Mouse (Mus musculus): ENCODE measurements around the gene Oxnad1. TPM values are rescaled to one million over a fixed set of nuclear protein-coding genes. Genes with fewer than 3 reads are reported as not detected.
"Not testable (repeated sequence)": the region's sequence is repeated elsewhere in the genome, so short reads cannot be mapped to it uniquely, and the experiment has no call there.

Gene Oxnad1
- polyA plus RNA-seq, 1 experiment from 2014 or later = 27.2 TPM

DNA sequence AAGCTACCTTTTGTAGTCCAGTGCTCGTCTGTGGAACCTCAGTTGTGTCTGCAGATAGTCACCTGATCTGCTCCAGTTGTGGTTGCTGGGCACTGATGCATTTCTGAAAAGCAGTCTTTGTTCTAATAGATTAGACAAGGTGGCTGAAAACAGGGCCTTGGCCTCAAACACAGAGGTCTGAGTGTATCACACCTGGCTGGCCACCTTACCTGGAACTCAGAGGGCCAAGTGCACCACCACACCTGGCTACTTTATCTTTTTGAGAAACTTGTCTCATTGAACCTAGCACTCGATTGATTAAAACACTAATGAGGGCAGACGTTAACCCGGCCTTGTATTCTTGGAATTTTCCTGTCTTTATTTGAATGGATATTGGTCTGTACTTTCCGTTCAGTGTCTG is 10.5 kb downstream of the Oxnad1 start:
- no peaks in the 10 kb centered on the region for H3K27me3 ChIP-seq (replicated peaks; ENCODE audit: control insufficient read depth, insufficient read depth, low read length)
- no peak for DNase-seq (ENCODE audit: low spot score)
- no peak overlapping the region for H3K9ac ChIP-seq (ENCODE audit: low read depth, low read length)
- peaks cover 54% of the 10 kb centered on the region for H3K36me3 ChIP-seq (ENCODE audit: control insufficient read depth, insufficient read depth, low read length)
- H3K9me3 ChIP-seq (ENCODE audit: control insufficient read depth, low read length) = no peaks in the 10 kb centered on the region
- no peak overlapping the region for H3K27ac ChIP-seq (ENCODE audit: low read depth, low read length)
- no peak overlapping the region for H3K4me2 ChIP-seq
- 0 out of 2 replicates have a peak, but pooled peaks cover 3% of the 10 kb centered on the region for H3K4me1 ChIP-seq (replicated peaks; ENCODE audit: control insufficient read depth, insufficient read depth, low read length)
- ATAC-seq (replicated peaks; ENCODE audit: low FRiP score) = no peak
- WGBS = 88% methylated on average over 5 of the region's 5 CpGs
- H3K4me3 ChIP-seq (ENCODE audit: low read depth, low read length) = no peak overlapping the region

DNA sequence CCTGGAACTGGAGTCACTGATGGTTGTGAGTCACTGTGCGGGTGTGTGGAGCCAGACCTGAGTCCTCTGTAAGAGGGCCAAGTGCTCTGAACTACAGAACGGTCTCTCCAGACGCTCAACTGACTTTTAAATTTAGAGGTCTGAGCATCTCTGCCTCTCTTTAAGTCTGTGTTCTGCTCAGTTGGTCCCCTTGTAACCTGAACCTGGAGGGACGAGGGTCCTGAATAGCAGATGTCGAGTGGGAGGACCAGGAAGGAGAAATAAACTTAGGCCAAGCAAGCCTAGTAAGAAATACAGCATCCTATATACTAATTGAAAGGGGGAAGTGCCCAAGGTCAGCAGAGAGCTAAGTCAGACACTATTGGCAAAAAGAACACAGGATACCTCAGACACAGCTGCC is 11.6 kb downstream of the Oxnad1 start:
- Histone ChIP-seq H3K4me3 (ENCODE audit: low read depth, low read length) (no peak overlapping the region), H3K36me3 (ENCODE audit: control insufficient read depth, insufficient read depth, low read length) (peaks cover 55% of the 10 kb centered on the region), H3K27ac (ENCODE audit: low read depth, low read length) (no peak overlapping the region), H3K27me3 (replicated peaks; ENCODE audit: control insufficient read depth, insufficient read depth, low read length) (no peaks in the 10 kb centered on the region), H3K9me3 (ENCODE audit: control insufficient read depth, low read length) (no peaks in the 10 kb centered on the region), H3K4me1 (replicated peaks; ENCODE audit: control insufficient read depth, insufficient read depth, low read length) (0 out of 2 replicates have a peak, but pooled peaks cover 3% of the 10 kb centered on the region), H3K4me2 (no peak overlapping the region), H3K9ac (ENCODE audit: low read depth, low read length) (no peak overlapping the region)
- 89% methylated on average over 5 of the region's 5 CpGs for WGBS
- DNase-seq (ENCODE audit: low spot score) = no peak
- no peak for ATAC-seq (replicated peaks; ENCODE audit: low FRiP score)

DNA sequence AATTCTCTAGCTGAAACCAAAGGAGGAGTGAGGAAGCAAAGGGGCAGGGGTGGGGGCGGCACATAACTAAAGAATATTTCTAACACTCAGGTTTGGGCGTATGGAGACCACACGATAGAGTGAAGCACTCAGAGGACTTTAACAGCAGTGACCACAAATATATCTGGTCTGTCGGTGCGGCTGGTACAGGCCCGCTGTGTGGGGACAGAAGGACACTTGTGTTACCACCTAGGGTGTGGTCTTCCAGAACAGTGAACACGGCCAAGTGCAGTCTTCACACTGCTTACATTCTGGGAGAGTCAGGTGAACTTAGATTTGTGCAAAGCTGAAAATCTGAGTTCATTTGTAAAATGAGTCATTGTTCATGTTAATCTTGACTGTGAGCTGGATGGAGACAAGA is 12.5 kb downstream of the Oxnad1 start:
- ATAC-seq (replicated peaks; ENCODE audit: low FRiP score) = no peak
- no peaks in the 10 kb centered on the region for H3K27me3 ChIP-seq (replicated peaks; ENCODE audit: control insufficient read depth, insufficient read depth, low read length)
- peaks cover 55% of the 10 kb centered on the region for H3K36me3 ChIP-seq (ENCODE audit: control insufficient read depth, insufficient read depth, low read length)
- no peak for DNase-seq (ENCODE audit: low spot score)
- no peaks in the 10 kb centered on the region for H3K9me3 ChIP-seq (ENCODE audit: control insufficient read depth, low read length)
- no peak overlapping the region for H3K27ac ChIP-seq (ENCODE audit: low read depth, low read length)
- no peak overlapping the region for H3K9ac ChIP-seq (ENCODE audit: low read depth, low read length)
- no peak overlapping the region for H3K4me2 ChIP-seq
- 91% methylated on average over 7 of the region's 7 CpGs for WGBS
- H3K4me3 ChIP-seq (ENCODE audit: low read depth, low read length) = no peak overlapping the region
- H3K4me1 ChIP-seq (replicated peaks; ENCODE audit: control insufficient read depth, insufficient read depth, low read length) = 0 out of 2 replicates have a peak, but pooled peaks cover 3% of the 10 kb centered on the region

DNA sequence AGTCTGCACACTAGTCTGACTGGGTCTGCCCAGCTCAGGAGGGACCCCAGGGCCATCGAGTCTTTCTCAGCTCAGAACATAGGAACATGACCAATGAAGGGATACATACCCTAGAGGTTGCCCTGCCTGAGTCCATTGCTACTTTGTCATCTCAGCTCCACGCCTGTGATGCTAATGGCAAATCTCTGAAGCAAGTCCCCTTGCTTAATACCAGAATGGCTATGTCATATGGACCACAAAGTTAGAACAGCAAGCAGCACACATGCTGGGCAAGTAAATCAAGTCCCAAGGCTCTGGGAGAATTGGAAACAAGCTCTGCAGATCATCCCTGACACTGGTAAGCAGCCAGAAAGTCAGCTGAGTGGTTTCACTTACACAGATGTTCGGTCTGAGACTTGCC is 13.8 kb downstream of the Oxnad1 start:
- Histone ChIP-seq H3K27ac (ENCODE audit: low read depth, low read length) (no peak overlapping the region), H3K9me3 (ENCODE audit: control insufficient read depth, low read length) (no peaks in the 10 kb centered on the region), H3K4me1 (replicated peaks; ENCODE audit: control insufficient read depth, insufficient read depth, low read length) (no peaks in the 10 kb centered on the region), H3K36me3 (ENCODE audit: control insufficient read depth, insufficient read depth, low read length) (peaks cover 51% of the 10 kb centered on the region), H3K4me2 (no peak overlapping the region), H3K9ac (ENCODE audit: low read depth, low read length) (no peak overlapping the region), H3K4me3 (ENCODE audit: low read depth, low read length) (no peak overlapping the region), H3K27me3 (replicated peaks; ENCODE audit: control insufficient read depth, insufficient read depth, low read length) (no peaks in the 10 kb centered on the region)
- ATAC-seq (replicated peaks; ENCODE audit: low FRiP score) (no peak), DNase-seq (ENCODE audit: low spot score) (no peak)
- 87% methylated on average over 3 of the region's 3 CpGs for WGBS

DNA sequence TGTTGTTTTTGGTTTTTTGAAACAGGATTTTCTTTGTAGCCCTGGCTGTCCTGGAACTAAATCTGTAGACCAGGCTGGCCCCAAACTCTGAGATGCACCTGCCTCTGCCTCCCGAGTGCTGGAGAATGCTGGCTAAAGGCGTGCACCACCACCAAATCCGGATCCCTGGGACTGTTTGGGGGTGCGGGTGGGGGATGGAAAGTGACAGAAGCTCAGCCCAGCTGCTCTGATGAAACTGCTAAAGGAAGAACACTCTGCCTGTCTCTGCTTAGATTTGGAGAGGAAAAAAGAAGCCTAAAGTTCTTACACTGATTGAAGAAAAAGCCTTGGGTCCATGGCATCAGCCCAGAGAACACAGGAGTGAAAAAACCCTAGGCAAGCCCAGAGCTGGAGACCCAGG is 18.4 kb downstream of the Oxnad1 start:
- no peak for ATAC-seq (replicated peaks; ENCODE audit: low FRiP score)
- Histone ChIP-seq H3K9me3 (ENCODE audit: control insufficient read depth, low read length) (no peaks in the 10 kb centered on the region), H3K27me3 (replicated peaks; ENCODE audit: control insufficient read depth, insufficient read depth, low read length) (no peaks in the 10 kb centered on the region), H3K4me3 (ENCODE audit: low read depth, low read length) (no peak overlapping the region), H3K36me3 (ENCODE audit: control insufficient read depth, insufficient read depth, low read length) (peaks cover 28% of the 10 kb centered on the region), H3K27ac (ENCODE audit: low read depth, low read length) (no peak overlapping the region), H3K4me1 (replicated peaks; ENCODE audit: control insufficient read depth, insufficient read depth, low read length) (0 out of 2 replicates have a peak, but pooled peaks cover 2% of the 10 kb centered on the region), H3K4me2 (no peak overlapping the region), H3K9ac (ENCODE audit: low read depth, low read length) (no peak overlapping the region)
- WGBS = 78% methylated on average over 4 of the region's 4 CpGs
- DNase-seq (ENCODE audit: low spot score) = no peak

DNA sequence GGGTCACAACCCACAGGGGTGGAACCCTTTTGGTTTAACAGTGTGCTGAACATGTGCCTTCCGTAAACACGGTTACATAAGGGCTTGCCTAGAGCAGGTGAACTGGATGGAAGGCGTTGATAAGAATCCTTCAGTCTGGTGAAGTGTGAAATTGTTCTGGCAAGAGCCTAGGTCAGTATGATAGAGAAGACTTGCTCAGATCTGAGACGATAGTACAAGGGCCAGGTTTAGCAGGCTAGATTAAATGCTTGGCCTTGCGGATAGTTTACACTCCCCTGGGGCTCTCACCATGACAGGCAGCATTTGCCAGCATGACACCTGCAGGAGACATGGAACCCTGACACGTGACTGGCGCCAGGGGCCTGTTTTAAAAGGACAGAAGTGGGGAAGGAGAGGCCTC is 20.5 kb downstream of the Oxnad1 start:
- Histone ChIP-seq H3K36me3 (ENCODE audit: control insufficient read depth, insufficient read depth, low read length) (peaks cover 9% of the 10 kb centered on the region; the same call in 1 of the 2 replicates), H3K9ac (ENCODE audit: low read depth, low read length) (no peak overlapping the region), H3K9me3 (ENCODE audit: control insufficient read depth, low read length) (no peaks in the 10 kb centered on the region), H3K4me1 (replicated peaks; ENCODE audit: control insufficient read depth, insufficient read depth, low read length) (0 out of 2 replicates have a peak, but pooled peaks cover 2% of the 10 kb centered on the region), H3K4me3 (ENCODE audit: low read depth, low read length) (no peak overlapping the region), H3K4me2 (no peak overlapping the region), H3K27ac (ENCODE audit: low read depth, low read length) (no peak overlapping the region), H3K27me3 (replicated peaks; ENCODE audit: control insufficient read depth, insufficient read depth, low read length) (no peaks in the 10 kb centered on the region)
- 58% methylated on average over 7 of the region's 7 CpGs for WGBS
- DNase-seq (ENCODE audit: low spot score) = no peak
- no peak; the same call in 1 of the 2 replicates for ATAC-seq (replicated peaks; ENCODE audit: low FRiP score)

DNA sequence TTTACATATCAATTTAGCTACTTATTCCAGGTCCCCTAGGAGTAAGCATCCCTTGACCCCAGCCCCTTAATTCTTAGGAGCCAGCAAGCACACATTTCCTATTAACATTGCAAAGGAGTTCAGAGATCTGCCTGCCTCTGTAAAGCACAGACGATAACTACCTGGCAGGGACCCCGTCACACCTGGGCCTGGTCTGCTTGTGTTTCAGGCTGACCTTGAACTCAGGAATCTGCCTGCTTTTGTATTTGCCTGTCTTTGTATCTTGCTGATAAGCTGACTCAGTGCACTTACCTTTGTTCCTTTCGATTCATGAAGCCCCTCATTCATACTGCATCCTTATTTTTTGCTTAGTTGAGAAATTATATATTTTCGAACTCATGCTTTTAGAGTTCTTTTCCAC is 21.7 kb downstream of the Oxnad1 start:
- H3K9me3 ChIP-seq (ENCODE audit: control insufficient read depth, low read length) = no peaks in the 10 kb centered on the region
- H3K4me2 ChIP-seq = no peak overlapping the region
- DNase-seq (ENCODE audit: low spot score) (no peak), ATAC-seq (replicated peaks; ENCODE audit: low FRiP score) (no peak)
- 87% methylated on average over 4 of the region's 4 CpGs for WGBS
- H3K27me3 ChIP-seq (replicated peaks; ENCODE audit: control insufficient read depth, insufficient read depth, low read length) = no peaks in the 10 kb centered on the region
- H3K4me1 ChIP-seq (replicated peaks; ENCODE audit: control insufficient read depth, insufficient read depth, low read length) = 0 out of 2 replicates have a peak, but pooled peaks cover 2% of the 10 kb centered on the region
- peaks cover 6% of the 10 kb centered on the region; the same call in 1 of the 2 replicates for H3K36me3 ChIP-seq (ENCODE audit: control insufficient read depth, insufficient read depth, low read length)
- H3K9ac ChIP-seq (ENCODE audit: low read depth, low read length) = no peak overlapping the region
- H3K4me3 ChIP-seq (ENCODE audit: low read depth, low read length) = no peak overlapping the region
- H3K27ac ChIP-seq (ENCODE audit: low read depth, low read length) = no peak overlapping the region

DNA sequence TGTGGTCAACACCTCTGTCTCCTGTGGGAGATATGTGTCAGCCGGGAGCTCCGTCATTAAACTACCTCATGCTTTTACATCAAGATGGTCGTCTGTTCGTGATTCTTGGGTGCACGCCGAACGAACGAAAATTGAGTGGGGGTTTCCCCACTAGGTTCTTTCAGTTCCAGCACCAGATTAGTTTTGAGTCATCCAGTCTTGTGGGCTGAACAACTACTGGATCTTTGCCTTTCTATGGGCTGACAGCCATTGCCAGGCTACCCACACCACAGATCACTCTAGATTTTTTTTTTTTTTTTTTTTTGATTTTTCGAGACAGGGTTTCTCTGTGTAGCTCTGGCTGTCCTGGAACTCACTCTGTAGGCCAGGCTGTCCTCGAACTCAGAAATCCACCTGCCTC is 26.9 kb downstream of the Oxnad1 start:
- WGBS = 89% methylated on average over 10 of the region's 10 CpGs
- not testable (repeated sequence) for H3K9me3 ChIP-seq (ENCODE audit: control insufficient read depth, low read length); H3K9ac ChIP-seq (ENCODE audit: low read depth, low read length); H3K4me2 ChIP-seq; H3K27ac ChIP-seq (ENCODE audit: low read depth, low read length); H3K4me3 ChIP-seq (ENCODE audit: low read depth, low read length); H3K27me3 ChIP-seq (replicated peaks; ENCODE audit: control insufficient read depth, insufficient read depth, low read length); H3K36me3 ChIP-seq (ENCODE audit: control insufficient read depth, insufficient read depth, low read length); H3K4me1 ChIP-seq (replicated peaks; ENCODE audit: control insufficient read depth, insufficient read depth, low read length); ATAC-seq (replicated peaks; ENCODE audit: low FRiP score); DNase-seq (ENCODE audit: low spot score)
